Mouse (Mus musculus) B cell, adult 2 months (primary cell): ENCODE results near the gene Chrd.

ENCODE experiments used
- DNase-seq, 2 experiments: peaks; one replicate each; pipeline ENCODE4 v3.0.0; 2022

Chrd gene

DNA sequence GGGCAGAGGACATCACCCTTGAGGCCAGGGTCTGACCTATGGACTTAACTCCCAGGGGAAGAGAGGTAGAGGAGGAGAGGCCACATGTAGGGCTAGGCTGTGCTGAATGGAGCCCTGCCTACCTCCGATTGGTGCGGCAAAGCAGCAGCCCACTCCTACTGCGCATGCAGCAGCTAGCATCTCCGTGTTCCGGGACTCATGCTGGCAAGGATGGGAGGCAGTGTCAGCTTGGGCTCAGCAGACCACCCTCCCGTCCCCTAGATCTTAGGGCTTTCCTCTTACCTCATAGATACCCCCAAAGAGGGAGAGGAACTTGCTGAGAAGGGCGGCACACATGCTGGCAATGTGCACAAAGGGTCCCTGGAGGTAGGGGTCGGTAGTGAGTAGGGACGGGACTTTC is 20.7 kb upstream of the Chrd start:
- no peak for DNase-seq

- DNase-seq: no peak
Observed at GRCm38 (mm10) chr16:20712889-20713288, 20.0 kb upstream of the Chrd start.

- no peak for DNase-seq
Observed at GRCm38 (mm10) chr16:20714307-20715080, 18.4 kb upstream of the Chrd start.

DNA sequence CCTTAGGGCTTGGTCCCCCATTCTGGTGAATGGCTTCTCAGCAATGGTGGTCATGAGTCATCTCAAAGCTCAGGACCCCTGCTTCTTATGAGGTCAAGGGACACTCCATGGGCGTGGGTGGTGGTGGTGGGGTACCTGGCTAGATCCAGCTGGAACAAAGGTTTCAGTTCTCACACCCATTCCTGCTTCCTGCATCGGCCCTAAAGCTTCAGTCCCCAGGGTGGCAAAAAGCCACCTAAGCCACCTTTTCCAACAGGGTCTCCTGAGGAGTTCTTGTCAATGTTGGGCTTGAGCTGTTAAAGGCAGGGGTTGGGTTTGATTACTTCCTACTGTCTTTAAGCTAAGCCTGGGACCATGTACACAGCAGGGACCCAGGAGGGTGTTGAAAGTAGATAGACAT is 17.8 kb upstream of the Chrd start:
- DNase-seq: no peak

GRCm38 (mm10) chr16:20715566-20715965 is 17.4 kb upstream of the Chrd start:
- no peak for DNase-seq

- DNase-seq: peak; percentile 51 to 56
Observed at GRCm38 (mm10) chr16:20715976-20716840, 16.7 kb upstream of the Chrd start.

GRCm38 (mm10) chr16:20716841-20717180 is 16.1 kb upstream of the Chrd start:
- no peak for DNase-seq

GRCm38 (mm10) chr16:20717181-20717977 is 15.5 kb upstream of the Chrd start, which contains the start of the genes Polr2h and Clcn2:
TSS of gene Polr2h (plus strand) at chr16:20717665.
TSS of gene Clcn2 (minus strand) at chr16:20717746.
- peak; percentile 98 for DNase-seq

GRCm38 (mm10) chr16:20717978-20718670 is 14.8 kb upstream of the Chrd start:
- DNase-seq: no peak

- no peak for DNase-seq
Observed at GRCm38 (mm10) chr16:20721808-20722207, 11.1 kb upstream of the Chrd start.

GRCm38 (mm10) chr16:20722736-20723135 is 10.2 kb upstream of the Chrd start:
- DNase-seq: no peak

DNA sequence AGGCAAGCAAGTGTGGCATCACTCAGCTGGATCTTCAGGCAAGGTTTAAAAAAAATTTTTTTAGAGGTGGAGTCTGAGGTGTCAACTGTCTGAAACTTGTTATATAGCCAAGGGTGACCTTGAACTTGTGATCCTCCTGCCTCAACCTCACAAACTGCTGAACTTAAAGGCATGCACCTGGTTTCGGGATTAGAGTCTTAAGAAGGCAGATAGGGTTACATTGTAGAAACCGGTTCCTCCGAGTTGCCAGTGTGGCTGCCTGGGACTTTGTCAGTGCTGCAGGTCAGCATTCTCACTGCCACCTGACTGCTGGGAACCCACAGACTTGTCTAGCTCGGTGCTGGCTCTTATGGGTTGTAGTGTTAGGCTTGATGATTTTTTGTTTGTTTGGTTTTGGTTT is 9.7 kb upstream of the Chrd start:
- DNase-seq: no peak

- peak in 1 of 2 experiments; percentile 22 for DNase-seq
Observed at GRCm38 (mm10) chr16:20724338-20724748, 8.6 kb upstream of the Chrd start.

DNA sequence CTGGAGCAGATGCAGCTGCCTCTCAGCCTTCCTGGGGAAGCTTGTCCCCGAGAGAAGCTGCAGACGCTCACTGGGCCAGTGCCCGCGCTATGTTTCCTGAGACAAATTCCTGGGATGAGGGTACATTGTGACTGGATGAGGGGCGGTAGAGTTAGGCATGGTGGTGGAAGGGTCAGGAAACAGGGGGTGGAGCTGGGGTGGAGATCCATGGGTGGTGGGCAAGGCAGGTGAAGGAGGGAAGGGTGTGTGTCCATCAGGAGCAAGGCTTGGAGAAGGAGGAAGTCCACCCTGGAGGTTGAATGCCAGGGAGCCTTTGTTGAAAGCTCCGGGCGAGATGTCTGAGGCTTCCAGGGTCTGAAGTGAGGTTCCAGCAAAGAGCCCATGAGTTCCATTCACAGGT is 7.6 kb upstream of the Chrd start:
- no peak for DNase-seq

DNA sequence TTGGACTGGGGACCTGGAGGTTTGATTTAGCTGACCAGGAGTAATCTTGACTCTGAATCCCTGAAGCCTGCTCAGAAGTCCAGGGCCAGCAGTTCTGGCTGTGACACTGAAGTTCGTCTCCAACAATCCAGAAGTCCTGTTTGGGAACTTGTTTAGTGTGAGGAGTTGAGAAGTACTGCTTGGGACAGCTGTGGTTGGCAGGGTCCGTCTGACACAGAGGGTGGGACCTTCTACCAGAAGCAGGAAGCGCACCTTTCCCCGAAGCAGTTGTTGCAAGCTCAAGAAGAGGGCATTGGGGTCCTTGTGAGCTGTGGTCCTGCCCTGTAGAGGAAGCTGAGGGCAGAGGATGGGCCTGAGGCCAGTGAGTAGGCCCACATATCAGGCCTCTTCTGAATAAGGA is 7.2 kb upstream of the Chrd start:
- no peak for DNase-seq

DNA sequence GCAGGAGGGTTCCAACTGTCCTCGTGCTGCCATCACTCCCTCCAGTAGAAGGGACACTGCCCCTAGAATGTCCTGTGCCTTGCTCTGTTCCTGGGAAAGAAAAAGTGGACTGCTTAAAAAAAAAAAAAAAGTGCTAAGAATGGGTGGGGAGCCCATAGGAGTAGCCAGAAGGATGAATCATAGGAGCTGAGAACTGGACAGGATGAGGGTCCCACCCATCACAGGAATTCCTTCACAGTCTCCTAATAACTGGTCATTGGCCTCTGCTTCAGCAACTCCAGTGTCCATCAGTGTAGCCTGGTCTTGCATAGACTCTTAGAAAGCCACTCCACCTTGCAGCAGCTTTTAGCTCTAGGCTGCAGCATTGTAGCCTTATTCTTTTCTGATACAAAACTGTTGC is 6.5 kb upstream of the Chrd start:
- DNase-seq: no peak

DNA sequence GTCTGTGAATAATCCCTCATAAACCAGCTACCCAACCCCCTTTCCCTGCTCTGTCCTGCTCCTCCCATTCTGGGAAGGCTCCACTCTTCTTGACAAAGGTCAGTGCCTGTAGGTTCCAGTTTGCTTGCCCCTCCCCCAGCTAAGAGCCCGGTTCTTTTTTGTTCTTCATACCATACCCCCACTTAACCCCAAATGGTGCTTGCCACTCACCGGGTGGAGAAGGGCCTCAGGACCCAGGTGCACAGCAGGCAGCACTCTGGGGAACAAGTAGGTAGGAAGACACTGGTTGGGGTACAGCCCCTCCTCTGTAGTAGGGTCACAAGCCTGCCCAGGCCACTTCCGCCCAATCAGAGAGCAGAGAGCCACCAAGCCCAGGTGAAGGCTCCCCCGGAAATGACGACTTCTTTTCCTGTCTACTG is 2.6 kb upstream of the Chrd start:
- no peak for DNase-seq

DNA sequence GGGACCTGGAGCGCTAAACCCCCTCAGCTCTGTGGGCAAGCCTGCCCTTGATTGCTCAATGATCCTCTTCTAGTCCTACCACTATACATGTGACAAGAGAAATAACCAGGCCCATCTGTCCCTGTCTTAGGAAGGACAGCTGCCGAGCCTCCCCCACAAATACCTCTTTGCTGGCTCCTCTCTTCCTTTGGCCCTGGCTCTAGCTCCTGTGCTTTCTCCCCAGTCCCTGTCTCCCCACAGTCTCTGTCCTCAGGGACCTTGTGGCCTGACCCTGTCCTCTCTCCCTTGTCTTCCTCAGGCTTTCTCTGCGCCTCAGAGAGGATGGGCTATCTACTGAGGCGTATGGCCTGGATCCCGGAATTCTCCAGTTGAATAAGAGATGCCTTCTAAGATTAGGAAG is 1.2 kb upstream of the Chrd start:
- DNase-seq: no peak

DNA sequence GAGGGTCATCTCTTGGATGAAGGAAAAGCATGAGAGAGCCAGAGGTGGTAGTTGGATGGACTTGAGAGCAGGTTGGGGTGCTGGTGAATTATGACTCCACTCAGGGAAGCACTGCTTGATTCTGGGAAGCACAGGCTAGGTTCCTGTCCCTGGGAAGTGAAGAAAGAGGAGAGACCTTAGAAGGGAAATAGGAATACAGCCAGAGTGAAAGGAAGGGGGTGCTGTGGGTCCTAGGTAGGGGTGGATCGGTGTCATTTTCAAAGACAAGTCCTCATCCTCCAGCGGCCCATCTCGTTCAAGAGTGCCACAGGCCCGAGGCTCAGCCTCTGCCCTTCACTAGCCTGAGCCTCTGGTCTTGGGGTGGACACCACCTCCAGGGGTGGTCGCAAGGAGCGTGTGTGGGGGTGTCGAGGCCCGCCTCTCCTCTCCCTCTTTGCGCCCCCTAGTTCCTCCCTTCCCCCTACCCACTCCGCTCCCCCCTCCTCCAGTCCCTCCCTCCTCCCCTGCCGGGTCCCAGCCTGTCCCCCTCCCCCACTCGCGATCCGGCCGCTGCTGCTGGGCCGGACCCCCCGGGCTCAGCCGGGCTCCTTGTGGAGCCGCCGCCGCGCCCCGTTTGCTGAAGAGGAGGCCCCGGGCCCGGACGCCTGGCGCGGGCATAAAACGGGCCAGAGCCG is 539 bp upstream of the Chrd start:
- no peak for DNase-seq

GRCm38 (mm10) chr16:20733731-20734730 is 1.1 kb downstream of the Chrd start, which contains the start of gene Thpo:
TSS of gene Thpo (minus strand) at chr16:20734511.
- DNase-seq: no peak

GRCm38 (mm10) chr16:20735651-20736050 is 2.7 kb downstream of the Chrd start:
- no peak for DNase-seq
